24 mouse cellular contexts compared by ENCODE assay signal in the genomic region with DNA sequence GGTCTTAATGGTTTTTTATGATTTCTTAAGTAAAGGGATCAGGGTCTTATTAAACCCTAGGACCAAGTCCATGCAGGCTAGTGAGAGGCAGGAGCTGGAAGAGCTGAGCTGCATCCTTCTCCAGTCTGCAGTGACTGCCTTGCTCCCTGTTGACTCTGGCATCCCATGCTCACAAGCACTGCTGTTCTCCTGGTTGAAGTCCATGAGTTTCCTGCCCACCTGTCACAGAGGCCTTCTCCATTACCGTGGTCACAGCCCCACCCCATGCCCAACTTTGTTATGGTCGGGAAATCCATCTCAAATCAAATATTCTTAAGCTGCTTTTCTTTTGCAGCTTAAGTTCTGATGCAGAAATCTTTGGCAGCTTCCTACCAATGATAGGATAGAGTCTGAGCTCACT.
"Had no signal": no experiment of that assay in that cellular context is flagged by ENCODE, and none has a peak within 500 bp of the region (broad histone marks: within the 10 kb centered on the region; RNA-seq: fewer than 3 reads in every experiment).

No protein-coding gene starts in this region.

- H3K27me3 ChIP-seq: embryonic facial prominence, embryonic 12.5 days; embryonic facial prominence, embryonic 13.5 days; embryonic facial prominence, embryonic 15.5 days; forebrain, embryonic 12.5 days; forebrain, embryonic 13.5 days; forebrain, embryonic 15.5 days had no signal

- H3K4me3 ChIP-seq: embryonic facial prominence, embryonic 10.5 days; embryonic facial prominence, embryonic 12.5 days; embryonic facial prominence, embryonic 13.5 days; embryonic facial prominence, embryonic 15.5 days; erythroblast, embryonic 14.5 days; forebrain, embryonic 10.5 days; forebrain, embryonic 12.5 days; forebrain, embryonic 13.5 days; forebrain, embryonic 15.5 days; gastrocnemius, adult 2 months; heart, adult 2 months had no signal

- DNase-seq: cerebellum, adult 18-20 months; cerebellum, adult 2 months; cerebellum, adult 9-10 months; cerebellum, adult 9-11 months; cerebellum, postnatal 25 days; cerebellum, postnatal 36 days; embryo, embryonic 11 days; forebrain, postnatal 0 days; gastrocnemius, adult 2 months; gastrocnemius, postnatal 10 days; gastrocnemius, postnatal 14 days; gastrocnemius, postnatal 25 days; gastrocnemius, postnatal 36 days; heart, adult 18-20 months; heart, adult 2 months had no signal

- H3K4me2 ChIP-seq: embryonic facial prominence, embryonic 12.5 days; embryonic facial prominence, embryonic 13.5 days; embryonic facial prominence, embryonic 15.5 days; forebrain, embryonic 12.5 days; forebrain, embryonic 13.5 days; forebrain, embryonic 15.5 days had no signal
